Comparison of ENCODE assay signal across 8 mouse cellular contexts in the genomic region with DNA sequence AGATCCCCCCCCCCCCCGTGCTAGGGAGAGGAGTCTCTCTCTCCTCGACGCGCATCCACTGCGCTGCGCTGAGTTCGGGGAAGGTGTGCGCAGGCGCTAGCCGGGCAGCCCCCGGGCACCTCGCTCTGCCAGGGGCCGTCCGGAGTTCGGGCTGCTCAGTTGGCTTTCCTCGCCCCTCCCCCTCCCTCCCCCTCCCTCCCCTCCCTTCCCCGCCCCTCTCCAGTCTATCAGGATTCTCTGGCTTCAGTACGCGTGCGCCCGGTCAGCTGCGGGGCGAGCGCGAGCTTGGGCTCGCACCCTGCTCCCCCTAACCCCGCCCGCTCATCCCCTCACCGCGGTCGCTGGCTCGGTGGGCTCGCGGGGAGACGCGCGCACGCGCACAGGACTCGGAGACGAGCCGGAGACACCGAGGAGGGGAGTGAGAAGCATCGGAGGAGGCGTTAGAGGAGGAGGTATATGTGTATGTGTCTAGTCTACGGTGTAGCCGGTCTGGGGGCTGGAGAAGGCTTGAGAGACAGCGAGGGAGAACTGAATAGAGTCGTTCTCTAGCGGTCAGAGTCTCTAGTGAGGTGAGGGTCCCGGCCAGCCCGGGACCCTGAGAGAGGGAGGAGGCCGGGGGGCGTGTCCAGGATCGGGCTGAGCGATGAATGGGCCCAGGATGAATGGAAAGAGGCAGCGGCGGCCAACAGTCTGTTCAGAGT. TPM values are rescaled to one million over a fixed set of nuclear protein-coding genes. Genes with fewer than 3 reads are reported as not detected.
A peak's percentile ranks its signal among the peaks of the same experiment; 100 is the strongest.
DNase-seq lines count a peak whose midpoint lies in the region; ATAC-seq and TF ChIP-seq lines count a peak whose summit lies in the region.

No protein-coding gene starts in this region.

- no peaks in the 10 kb centered on the region for H3K9me3 ChIP-seq in forebrain, postnatal 0 days (ENCODE audit: low read length)
- no peaks in the 10 kb centered on the region for H3K9me3 ChIP-seq in lung, embryonic 15.5 days

- no peaks in the 10 kb centered on the region for H3K4me1 ChIP-seq in forebrain, postnatal 0 days (ENCODE audit: insufficient read depth)
- H3K4me1 ChIP-seq in lung, embryonic 15.5 days, result no peaks in the 10 kb centered on the region

- H3K9ac ChIP-seq in forebrain, postnatal 0 days, result peak overlapping the region; percentile 64
- H3K9ac ChIP-seq in lung, embryonic 15.5 days, result peak overlapping the region; percentile 27; the same call in 1 of the 2 replicates

- H3K27me3 ChIP-seq in forebrain, postnatal 0 days (ENCODE audit: insufficient read depth, low read length), result no peaks in the 10 kb centered on the region
- no peaks in the 10 kb centered on the region for H3K27me3 ChIP-seq in lung, embryonic 15.5 days

- H3K36me3 ChIP-seq in forebrain, postnatal 0 days (ENCODE audit: insufficient read depth), result no peaks in the 10 kb centered on the region
- H3K36me3 ChIP-seq in lung, embryonic 15.5 days, result no peaks in the 10 kb centered on the region

- H3K4me2 ChIP-seq in forebrain, postnatal 0 days (ENCODE audit: low read depth), result peak overlapping the region; percentile 54
- H3K4me2 ChIP-seq in lung, embryonic 15.5 days, result peak overlapping the region; percentile 63

- TF ChIP-seq CTCF in forebrain, postnatal 0 days (IDR thresholded peaks at IDR 0.05; ENCODE audit: low read depth), result no peak

- peak overlapping the region; percentile 52 for H3K4me3 ChIP-seq in forebrain, postnatal 0 days (ENCODE audit: low read depth, low read length)
- peak overlapping the region; percentile 56 for H3K4me3 ChIP-seq in lung, embryonic 15.5 days

- 26% methylated on average over 52 of the region's 58 CpGs for WGBS in forebrain, postnatal 0 days
- WGBS in lung, embryonic 15.5 days, result 24% methylated on average over 45 of the region's 58 CpGs

- DNase-seq in MN1 (ENCODE audit: low spot score), result peak; percentile 87
- DNase-seq in cerebellum, adult 18-20 months, result peak; percentile 57 to 70
- DNase-seq in forebrain, postnatal 0 days, result peak; percentile 94
- DNase-seq in heart, postnatal 36 days, result peak; percentile 4 to 13
- DNase-seq in layer of hippocampus, adult 9-10 months (ENCODE audit: low spot score), result peak; percentile 1
- peak; percentile 95 for DNase-seq in retina, postnatal 1 day
- peak; percentile 0 to 13 for DNase-seq in urinary bladder, postnatal 36 days (ENCODE audit: low spot score in 2 of 2)

- intact Hi-C loops in heart, postnatal 36 days (cut with DNase I), result no loop called here

- peak overlapping the region; percentile 95 for H3K27ac ChIP-seq in forebrain, postnatal 0 days (ENCODE audit: low read depth, low read length)
- peak overlapping the region; percentile 55 for H3K27ac ChIP-seq in lung, embryonic 15.5 days

- ATAC-seq in forebrain, postnatal 0 days, result peak; percentile 93
- ATAC-seq in lung, embryonic 15.5 days (ENCODE audit: borderline replicate concordance, extremely low read depth, low FRiP score, low TSS enrichment), result peak; percentile 95

RNA-seq across cellular contexts. Expression of gene Wnk3, which starts 28.5 kb away (rescaled TPM):
- 64.2 and 74.7 TPM in 2 replicates for total RNA-seq in forebrain, postnatal 0 days (2014; rRNA removed)
- 7.8 and 10.0 TPM in 2 replicates for polyA plus RNA-seq in forebrain, postnatal 0 days (2015; fragmentation: Nextera tagmentation; extraction: Ambion mirVana)
- total RNA-seq in heart, postnatal 36 days (2021), result under 1 TPM; 0.11 to 0.14 TPM
- 1.5 and 1.6 TPM in 2 replicates for polyA plus RNA-seq in lung, embryonic 15.5 days (2015; fragmentation: Nextera tagmentation; extraction: Ambion mirVana)

Comparison
In these comparisons a context has a peak if more than half of its experiments do, and no peak if none do; other contexts are left out.
1. Peak in every context shown above with its lines: DNase-seq, ATAC-seq, H3K4me3 ChIP-seq and H3K27ac ChIP-seq.
2. DNase-seq: peak in every context shown above with its lines; median percentile 95 in retina, postnatal 1 day; 94 in forebrain, postnatal 0 days; 87 in MN1; 64 in cerebellum, adult 18-20 months; 8 in heart, postnatal 36 days; 6 in urinary bladder, postnatal 36 days; 1 in layer of hippocampus, adult 9-10 months.
3. RNA of gene Wnk3, which starts 28.5 kb away (total RNA-seq): 64.2 to 74.7 TPM in forebrain, postnatal 0 days; 0.11 to 0.14 TPM in heart, postnatal 36 days; every median in the first group is over 10 times any median in the second.